Mouse (Mus musculus) E14TG2a.4 (cell line): ENCODE data around the gene Ankrd37.

ENCODE experiments used
- CTCF ChIP-seq: conservative IDR thresholded peaks from 2 replicates; pipeline ENCODE4 v1.5.1; 2014; ENCODE audit warnings: low read length
- POU5F1 ChIP-seq: IDR thresholded peaks from 2 replicates; pipeline ENCODE4 v1.6.1; 2014; ENCODE audit warnings: low read length, borderline replicate concordance

DNA sequence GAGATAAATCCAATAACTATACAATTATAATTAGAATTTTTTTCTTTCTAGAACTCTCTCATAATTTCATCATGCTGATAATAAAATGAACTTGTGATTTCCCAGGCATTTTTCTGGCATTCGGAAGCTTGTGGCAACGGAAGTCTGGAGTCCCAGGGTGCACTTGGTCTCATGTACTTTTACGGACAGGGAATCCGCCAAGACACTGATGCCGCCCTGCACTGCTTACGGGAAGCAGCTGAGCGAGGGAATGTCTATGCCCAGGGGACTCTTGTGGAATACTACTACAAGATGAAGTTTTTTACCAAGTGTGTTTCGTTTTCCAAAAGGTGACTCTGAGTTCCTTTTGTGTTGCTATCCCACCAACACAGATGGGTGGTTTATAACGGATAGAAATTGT lies 17.3 kb upstream of the Ankrd37 start:
- no peak for TF ChIP-seq CTCF
- TF ChIP-seq POU5F1: no peak
